Comparison of ENCODE assay signal across 21 mouse cellular contexts in the genomic region with DNA sequence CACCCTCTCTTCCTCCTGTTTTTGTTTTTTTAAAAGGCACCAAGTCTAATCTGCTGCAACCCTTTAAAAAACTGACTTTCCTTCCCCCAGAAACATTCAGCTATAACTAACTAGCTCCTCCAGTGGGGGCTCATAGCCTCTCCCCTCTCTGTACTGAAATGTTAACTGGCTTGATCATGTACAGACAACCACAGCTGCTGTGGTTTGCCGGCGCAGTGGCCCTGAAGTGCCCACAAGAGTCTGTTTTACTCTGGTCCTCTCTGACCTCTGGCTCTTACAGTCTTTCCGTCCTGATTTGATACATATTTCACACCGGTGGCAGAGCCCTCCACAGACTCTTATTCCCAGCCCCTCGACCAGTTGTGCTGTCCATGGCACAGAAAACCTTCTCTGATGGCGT. TPM values are rescaled to one million over a fixed set of nuclear protein-coding genes. Genes with fewer than 3 reads are reported as not detected.
"Had no signal": no experiment of that assay in that cellular context is flagged by ENCODE, and none has a peak within 500 bp of the region (broad histone marks: within the 10 kb centered on the region; RNA-seq: fewer than 3 reads in every experiment).

No protein-coding gene starts in this region.

- H3K4me3 ChIP-seq: layer of hippocampus, adult 2 months; limb, embryonic 15.5 days; midbrain, embryonic 12.5 days; midbrain, embryonic 15.5 days had no signal

- H3K36me3 ChIP-seq: limb, embryonic 15.5 days; midbrain, embryonic 15.5 days had no signal

- H3K4me2 ChIP-seq: limb, embryonic 15.5 days; liver, embryonic 11.5 days; midbrain, embryonic 12.5 days; midbrain, embryonic 15.5 days had no signal

- DNase-seq: kidney, adult 18-20 months; kidney, adult 9 months; kidney, postnatal 14 days; layer of hippocampus, adult 9-11 months; liver, postnatal 0 days; lung, embryonic 14.5 days; right cerebral cortex, adult 18-20 months; right cerebral cortex, postnatal 14 days; right cerebral cortex, postnatal 4 days; thymus, adult 2 months; thymus, postnatal 14 days; thymus, postnatal 4 days had no signal

- H3K27me3 ChIP-seq: limb, embryonic 15.5 days; midbrain, embryonic 12.5 days; midbrain, embryonic 15.5 days had no signal

- ATAC-seq: liver, postnatal 0 days; lung, postnatal 0 days had no signal

- H3K27ac ChIP-seq: layer of hippocampus, adult 2 months; limb, embryonic 15.5 days; liver, embryonic 14.5 days; midbrain, embryonic 15.5 days; stomach, postnatal 0 days had no signal

- H3K9ac ChIP-seq: limb, embryonic 15.5 days; liver, embryonic 14.5 days; liver, postnatal 0 days; lung, embryonic 14.5 days; midbrain, embryonic 12.5 days; midbrain, embryonic 15.5 days had no signal

- H3K9me3 ChIP-seq: limb, embryonic 15.5 days; midbrain, embryonic 12.5 days; midbrain, embryonic 15.5 days had no signal

RNA-seq across cellular contexts. Expression of a gene that starts 15.0 kb away (rescaled TPM):
- polyA plus RNA-seq: macrophage had no signal
